Mouse (Mus musculus) midbrain, embryonic 10.5 days (tissue): ENCODE results near the gene Olfr777. TPM values are rescaled to one million over a fixed set of nuclear protein-coding genes. Genes with fewer than 3 reads are reported as not detected.
"Not testable (repeated sequence)": the region's sequence is repeated elsewhere in the genome, so short reads cannot be mapped to it uniquely, and the experiment has no call there.

Experiments
- DNase-seq: peaks from one replicate; pipeline ENCODE4 v3.0.0-alpha.2; 2017; ENCODE audit warnings: low spot score
- H3K27ac ChIP-seq: fragments of 300-500 bp; sonication (generic); replicated peaks from 2 replicates; pipeline ENCODE4 v1.5.1; 2016; ENCODE audit warnings: mild to moderate bottlenecking
- H3K27me3 ChIP-seq: fragments of 300-500 bp; sonication (generic); 2 replicates; pipeline ENCODE4 v1.6.1; 2016; ENCODE audit warnings: low read depth, mild to moderate bottlenecking; ENCODE audit not compliant: poor library complexity, severe bottlenecking
- H3K36me3 ChIP-seq: fragments of 300-500 bp; sonication (generic); 2 replicates; pipeline ENCODE4 v1.6.1; 2016; ENCODE audit warnings: mild to moderate bottlenecking, moderate library complexity
- H3K4me1 ChIP-seq: fragments of 300-500 bp; sonication (generic); 2 replicates; pipeline ENCODE4 v1.6.1; 2016
- H3K4me3 ChIP-seq: fragments of 300-500 bp; sonication (generic); 2 replicates; pipeline ENCODE4 v1.5.1; 2016; ENCODE audit warnings: mild to moderate bottlenecking, moderate library complexity
- H3K9me3 ChIP-seq: fragments of 300-500 bp; sonication (generic); replicated peaks from 2 replicates; pipeline ENCODE4 v1.6.1; 2016; ENCODE audit warnings: mild to moderate bottlenecking
- WGBS: fragments of 180-500 bp; shearing (Covaris S2); methylation state at CpG from one replicate; pipeline ENCODE4 v1.1.7; 2016; 5-methylcytosine and 5-hydroxymethylcytosine counted together
- polyA plus RNA-seq: library from polyadenylated mRNA; unstranded; fragments of >200 nt; fragmentation: Nextera tagmentation; extraction: Ambion mirVana; gene quantifications from 2 replicates; pipeline ENCODE4 v1.2.1, GENCODE M21; 2016

The Olfr777 gene
- polyA plus RNA-seq, result not detected in 2 replicates

DNA sequence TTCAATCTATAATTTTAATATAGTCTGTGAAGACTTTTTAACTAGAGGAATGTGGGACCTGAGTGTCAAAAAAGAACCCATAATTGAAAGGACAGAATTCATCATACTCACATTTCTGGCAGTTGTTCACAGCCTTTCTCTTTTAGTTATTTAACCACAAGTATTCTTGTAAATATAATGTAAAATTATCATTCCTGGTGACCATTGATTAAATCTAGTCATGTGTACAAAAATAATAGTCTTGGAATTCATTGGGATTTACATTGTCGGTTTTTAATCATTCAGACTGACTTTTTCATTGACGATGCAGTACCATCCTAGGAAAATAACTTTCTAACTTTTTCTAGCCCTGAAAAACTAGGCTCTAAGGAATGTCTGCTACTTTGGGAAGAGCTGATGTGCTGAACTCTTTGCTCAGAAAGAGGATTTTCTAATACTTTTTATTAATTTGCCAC, at the start of gene Olfr777:
TSS of gene Olfr777 (minus strand) at position 405 of the 455 bp plus-strand sequence.
- H3K9me3 ChIP-seq, result no peaks in the 10 kb centered on the region
- no peak for DNase-seq
- WGBS, result 94% methylated on average over 2 of the region's 2 CpGs

GRCm38 (mm10) chr10:129317817-129318216, 46.5 kb upstream of the Olfr777 start, which contains the start of gene Olfr780:
Gene Olfr780, plus strand, starts transcription at chr10:129318117.
- no peaks in the 10 kb centered on the region for H3K4me1 ChIP-seq
- WGBS, result 86% methylated on average over 3 of the region's 3 CpGs
- no peaks in the 10 kb centered on the region for H3K36me3 ChIP-seq
- H3K27ac ChIP-seq, result no peak within 1 kb of the TSS
- DNase-seq, result no peak
- H3K9me3 ChIP-seq, result no peaks in the 10 kb centered on the region
- H3K4me3 ChIP-seq, result no peak within 1 kb of the TSS
- no peaks in the 10 kb centered on the region for H3K27me3 ChIP-seq

More for the DNA sequence above, at the start of gene Olfr777:
- Histone ChIP-seq H3K36me3 (no peaks in the 10 kb centered on the region), H3K27ac (no peak within 1 kb of the TSS), H3K4me3 (no peak within 1 kb of the TSS), H3K4me1 (no peaks in the 10 kb centered on the region), H3K27me3 (no peaks in the 10 kb centered on the region)

- DNase-seq, H3K27me3 ChIP-seq, H3K4me3 ChIP-seq, H3K4me1 ChIP-seq, H3K27ac ChIP-seq, H3K36me3 ChIP-seq, H3K9me3 ChIP-seq: not testable (repeated sequence)
- WGBS, result no CpG with 5 or more reads among the region's 1 CpGs
Measured at GRCm38 (mm10) chr10:129313521-129313920, 42.2 kb upstream of the Olfr777 start.

- not testable (repeated sequence) for H3K4me3 ChIP-seq, H3K27ac ChIP-seq, H3K27me3 ChIP-seq, H3K9me3 ChIP-seq, H3K36me3 ChIP-seq, H3K4me1 ChIP-seq, DNase-seq
- WGBS, result 76% methylated on average over 1 of the region's 1 CpGs
Measured at GRCm38 (mm10) chr10:129312973-129313372, 41.7 kb upstream of the Olfr777 start.

- H3K36me3 ChIP-seq, result no peaks in the 10 kb centered on the region
- DNase-seq, result no peak
- H3K9me3 ChIP-seq, result no peaks in the 10 kb centered on the region
Measured at GRCm38 (mm10) chr10:129258827-129259226, 12.5 kb downstream of the Olfr777 start, which contains the start of gene Olfr776. Gene Olfr776, plus strand, starts transcription at chr10:129259127.

DNA sequence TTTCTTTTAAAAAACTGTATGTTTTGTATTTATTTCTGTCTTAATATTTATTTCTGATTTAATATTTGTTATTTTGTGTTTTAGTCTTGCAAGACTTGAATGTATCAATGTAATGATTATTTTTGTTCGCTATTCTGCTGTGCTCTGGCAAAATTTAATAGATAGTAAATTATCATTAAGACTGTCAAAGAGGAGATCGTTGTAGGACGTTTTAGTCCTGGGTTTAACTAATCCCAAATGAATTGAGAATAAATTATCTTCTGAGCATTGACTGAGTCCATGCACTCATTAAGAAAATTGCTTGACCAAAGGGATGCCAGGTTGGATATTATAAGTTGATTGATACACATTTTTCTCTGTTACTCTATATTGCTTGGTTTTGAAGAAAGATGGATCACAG, 23.2 kb downstream of the Olfr777 start, which contains the start of gene Olfr775:
TSS of gene Olfr775 (plus strand) at position 301 of the 400 bp plus-strand sequence.
- no peak within 1 kb of the TSS for H3K4me3 ChIP-seq
- no peaks in the 10 kb centered on the region for H3K4me1 ChIP-seq
- WGBS, result 80% methylated on average over 3 of the region's 3 CpGs
- no peaks in the 10 kb centered on the region for H3K36me3 ChIP-seq
- no peak within 1 kb of the TSS for H3K27ac ChIP-seq
- DNase-seq, result no peak
- no peaks in the 10 kb centered on the region for H3K9me3 ChIP-seq
- no peaks in the 10 kb centered on the region for H3K27me3 ChIP-seq

More at GRCm38 (mm10) chr10:129258827-129259226, 12.5 kb downstream of the Olfr777 start, which contains the start of gene Olfr776:
- Histone ChIP-seq H3K27me3 (no peaks in the 10 kb centered on the region), H3K27ac (no peak within 1 kb of the TSS), H3K4me1 (no peaks in the 10 kb centered on the region), H3K4me3 (no peak within 1 kb of the TSS)

DNA sequence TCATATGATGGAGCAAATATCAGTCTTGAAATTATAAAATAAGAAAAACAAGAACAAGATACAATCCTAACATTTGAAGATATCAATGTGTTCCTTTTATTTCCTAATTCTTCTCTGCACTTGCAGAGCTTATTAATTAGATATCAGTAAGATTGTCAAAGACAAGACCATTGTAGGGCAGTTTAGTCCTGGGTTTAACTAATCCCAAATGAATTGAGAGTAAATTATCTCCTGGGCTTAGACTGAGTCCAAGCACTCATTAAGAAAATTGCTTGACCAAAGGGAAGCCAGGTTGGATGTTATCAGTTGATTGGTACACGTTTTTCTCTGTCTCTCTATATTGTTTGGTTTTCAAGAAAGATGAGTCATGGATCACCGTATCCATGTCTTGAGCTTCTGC, 35.4 kb downstream of the Olfr777 start, which contains the start of gene Olfr774:
TSS of gene Olfr774 (plus strand) at position 301 of the 400 bp plus-strand sequence.
- H3K27me3 ChIP-seq, result no peaks in the 10 kb centered on the region
- WGBS, result 71% methylated on average over 2 of the region's 2 CpGs
- H3K27ac ChIP-seq, result no peak within 1 kb of the TSS
- H3K4me1 ChIP-seq, result no peaks in the 10 kb centered on the region
- no peaks in the 10 kb centered on the region for H3K36me3 ChIP-seq
- 0 out of 2 replicates have a peak, but pooled peaks cover 4% of the 10 kb centered on the region for H3K9me3 ChIP-seq
- H3K4me3 ChIP-seq, result no peak within 1 kb of the TSS
- DNase-seq, result no peak

GRCm38 (mm10) chr10:129230737-129231136, 40.5 kb downstream of the Olfr777 start:
- H3K4me1 ChIP-seq, result no peaks in the 10 kb centered on the region
- 81% methylated on average over 1 of the region's 1 CpGs for WGBS

More at GRCm38 (mm10) chr10:129230737-129231136, 40.5 kb downstream of the Olfr777 start:
- Histone ChIP-seq H3K4me3 (no peak overlapping the region), H3K27ac (no peak overlapping the region), H3K9me3 (0 out of 2 replicates have a peak, but pooled peaks cover 4% of the 10 kb centered on the region), H3K27me3 (no peaks in the 10 kb centered on the region), H3K36me3 (no peaks in the 10 kb centered on the region)
- no peak for DNase-seq

Other genes starting within 250 kb of the Olfr777 start
- gene Olfr764-ps1, start 231.6 kb downstream of the Olfr777 start, polyA plus RNA-seq, result not detected in 2 replicates
- not detected in 2 replicates for gene Olfr765, start 221.5 kb downstream of the Olfr777 start, polyA plus RNA-seq
- not detected in 2 replicates for gene Olfr766-ps1, start 202.5 kb downstream of the Olfr777 start, polyA plus RNA-seq
- gene Olfr767, start 188.6 kb downstream of the Olfr777 start, polyA plus RNA-seq, result not detected in 2 replicates
- gene Olfr768, start 172.1 kb downstream of the Olfr777 start, polyA plus RNA-seq, result not detected in 2 replicates
- gene Olfr769, start 153.6 kb downstream of the Olfr777 start, polyA plus RNA-seq, result not detected in 2 replicates
- gene Olfr770, start 132.5 kb downstream of the Olfr777 start, polyA plus RNA-seq, result not detected in 2 replicates
- gene Olfr771, start 106.7 kb downstream of the Olfr777 start, polyA plus RNA-seq, result not detected in 2 replicates
- gene Olfr772, start 93.6 kb downstream of the Olfr777 start, polyA plus RNA-seq, result not detected in 2 replicates
- not detected in 2 replicates for gene Olfr773, start 84.1 kb downstream of the Olfr777 start, polyA plus RNA-seq
- not detected in 2 replicates for gene Olfr774, start 35.3 kb downstream of the Olfr777 start, polyA plus RNA-seq
- not detected in 2 replicates for gene Olfr775, start 23.1 kb downstream of the Olfr777 start, polyA plus RNA-seq
- gene Olfr776, start 12.4 kb downstream of the Olfr777 start, polyA plus RNA-seq, result not detected in 2 replicates
- gene Olfr780, start 46.6 kb upstream of the Olfr777 start, polyA plus RNA-seq, result not detected in 2 replicates
- not detected in 2 replicates for gene Olfr781, start 57.4 kb upstream of the Olfr777 start, polyA plus RNA-seq
- gene Olfr782, start 77.4 kb upstream of the Olfr777 start, polyA plus RNA-seq, result not detected in 2 replicates
- 0.06 TPM in 1 of 2 replicates, not detected in the other for gene Olfr784, start 112.6 kb upstream of the Olfr777 start, polyA plus RNA-seq
- gene Olfr785, start 133.9 kb upstream of the Olfr777 start, polyA plus RNA-seq, result not detected in 2 replicates
- gene Olfr786, start 155.8 kb upstream of the Olfr777 start, polyA plus RNA-seq, result not detected in 2 replicates
- not detected in 2 replicates for gene Olfr787, start 190.4 kb upstream of the Olfr777 start, polyA plus RNA-seq
- gene Olfr788, start 199.5 kb upstream of the Olfr777 start, polyA plus RNA-seq, result not detected in 2 replicates
- not detected in 2 replicates for gene Olfr789, start 213.3 kb upstream of the Olfr777 start, polyA plus RNA-seq
- gene Olfr790, start 227.0 kb upstream of the Olfr777 start, polyA plus RNA-seq, result not detected in 2 replicates